Mouse (Mus musculus): ENCODE measurements around the gene Nek6. TPM values are rescaled to one million over a fixed set of nuclear protein-coding genes. Genes with fewer than 3 reads are reported as not detected.

Nek6 gene
- polyA plus RNA-seq (2014; fragmentation: Illumina TruSeq; extraction: RNeasy Lipid Tissue Mini Kit (QIAGEN cat#74804); ENCODE audit: low read depth, low replicate concordance): 12.2 TPM

GRCm38 (mm10) chr2:38511487-38512307 is at the start of gene Nek6:
Gene Nek6, plus strand, starts transcription at chr2:38511643.

GRCm38 (mm10) chr2:38643625-38644427 is 132.4 kb downstream of the Nek6 start, which contains the start of gene Psmb7:
Gene Psmb7, minus strand, starts transcription at chr2:38644087.

Other genes starting within 250 kb of the Nek6 start
- gene Dennd1a, start 224.3 kb upstream of the Nek6 start, polyA plus RNA-seq (2014; fragmentation: Illumina TruSeq; extraction: RNeasy Lipid Tissue Mini Kit (QIAGEN cat#74804); ENCODE audit: low read depth, low replicate concordance): 20.5 TPM
- gene Lhx2, start 172.4 kb upstream of the Nek6 start, polyA plus RNA-seq (2014; fragmentation: Illumina TruSeq; extraction: RNeasy Lipid Tissue Mini Kit (QIAGEN cat#74804); ENCODE audit: low read depth, low replicate concordance): not detected
- gene Psmb7, start 132.4 kb downstream of the Nek6 start, polyA plus RNA-seq (2014; fragmentation: Illumina TruSeq; extraction: RNeasy Lipid Tissue Mini Kit (QIAGEN cat#74804); ENCODE audit: low read depth, low replicate concordance): 251 TPM
- 38.2 TPM for gene Nr5a1, start 202.9 kb downstream of the Nek6 start, polyA plus RNA-seq (2014; fragmentation: Illumina TruSeq; extraction: RNeasy Lipid Tissue Mini Kit (QIAGEN cat#74804); ENCODE audit: low read depth, low replicate concordance)

Data from adrenal gland, adult 10 weeks (tissue).